Mouse (Mus musculus): ENCODE measurements at regions not wholly inside any gene's neighbourhood (a gene's known extent, or its start where the extent isn't known, plus 50 kb on each side); places are given as distances from the start of the nearest gene placed in this dataset.

GRCm38 (mm10) chr5:43339671-43340070 lies 106.7 kb downstream of the Cpeb2 start:
- no peaks in the 10 kb centered on the region for H3K9me3 ChIP-seq
- H3K27me3 ChIP-seq (replicated peaks; ENCODE audit: low read depth, poor library complexity, severe bottlenecking) = no peaks in the 10 kb centered on the region
- no peaks in the 10 kb centered on the region for H3K4me1 ChIP-seq
- no peak overlapping the region for H3K4me3 ChIP-seq
- 73% methylated on average over 7 of the region's 7 CpGs for WGBS
- DNase-seq (ENCODE audit: low spot score) = no peak
- no peak overlapping the region for H3K27ac ChIP-seq (replicated peaks)
- no peaks in the 10 kb centered on the region for H3K36me3 ChIP-seq (replicated peaks)

- Histone ChIP-seq H3K4me3 (no peak overlapping the region), H3K36me3 (replicated peaks) (no peaks in the 10 kb centered on the region), H3K4me1 (no peaks in the 10 kb centered on the region), H3K9me3 (no peaks in the 10 kb centered on the region), H3K27ac (replicated peaks) (no peak overlapping the region), H3K27me3 (replicated peaks; ENCODE audit: low read depth, poor library complexity, severe bottlenecking) (no peaks in the 10 kb centered on the region)
- 87% methylated on average over 2 of the region's 2 CpGs for WGBS
- DNase-seq (ENCODE audit: low spot score) = no peak
Observed at GRCm38 (mm10) chr5:43341475-43341874, 108.5 kb downstream of the Cpeb2 start.

- no peak overlapping the region for H3K27ac ChIP-seq (replicated peaks)
- H3K9me3 ChIP-seq = no peaks in the 10 kb centered on the region
- H3K27me3 ChIP-seq (replicated peaks; ENCODE audit: low read depth, poor library complexity, severe bottlenecking) = no peaks in the 10 kb centered on the region
- H3K36me3 ChIP-seq (replicated peaks) = no peaks in the 10 kb centered on the region
- WGBS = 84% methylated on average over 1 of the region's 1 CpGs
- H3K4me1 ChIP-seq = no peaks in the 10 kb centered on the region
- no peak overlapping the region for H3K4me3 ChIP-seq
- no peak for DNase-seq (ENCODE audit: low spot score)
Observed at GRCm38 (mm10) chr5:43344441-43344840, 111.5 kb downstream of the Cpeb2 start.

- Histone ChIP-seq H3K4me3 (no peak overlapping the region), H3K27me3 (replicated peaks; ENCODE audit: low read depth, poor library complexity, severe bottlenecking) (no peaks in the 10 kb centered on the region), H3K27ac (replicated peaks) (no peak overlapping the region), H3K4me1 (peaks cover 15% of the 10 kb centered on the region), H3K9me3 (0 out of 2 replicates have a peak, but pooled peaks cover 2% of the 10 kb centered on the region), H3K36me3 (replicated peaks) (no peaks in the 10 kb centered on the region)
- no peak for DNase-seq (ENCODE audit: low spot score)
- WGBS = 78% methylated on average over 2 of the region's 2 CpGs
Observed at GRCm38 (mm10) chr5:43350987-43351386, 118.0 kb downstream of the Cpeb2 start.

- Histone ChIP-seq H3K4me1 (peaks cover 15% of the 10 kb centered on the region), H3K27ac (replicated peaks) (no peak overlapping the region), H3K4me3 (no peak overlapping the region), H3K36me3 (replicated peaks) (no peaks in the 10 kb centered on the region), H3K27me3 (replicated peaks; ENCODE audit: low read depth, poor library complexity, severe bottlenecking) (no peaks in the 10 kb centered on the region), H3K9me3 (0 out of 2 replicates have a peak, but pooled peaks cover 2% of the 10 kb centered on the region)
- WGBS = 83% methylated on average over 23 of the region's 23 CpGs
- DNase-seq (ENCODE audit: low spot score) = no peak
Observed at GRCm38 (mm10) chr5:43353021-43353990, 120.3 kb downstream of the Cpeb2 start.

GRCm38 (mm10) chr5:43354351-43354942 lies 121.5 kb downstream of the Cpeb2 start:
- H3K36me3 ChIP-seq (replicated peaks) = no peaks in the 10 kb centered on the region
- peak; percentile 12 for DNase-seq (ENCODE audit: low spot score)
- peak overlapping the region; percentile 86 for H3K27ac ChIP-seq (replicated peaks)
- H3K4me1 ChIP-seq = peaks cover 15% of the 10 kb centered on the region
- H3K9me3 ChIP-seq = 0 out of 2 replicates have a peak, but pooled peaks cover 2% of the 10 kb centered on the region
- WGBS = 45% methylated on average over 14 of the region's 14 CpGs
- H3K27me3 ChIP-seq (replicated peaks; ENCODE audit: low read depth, poor library complexity, severe bottlenecking) = no peaks in the 10 kb centered on the region
- H3K4me3 ChIP-seq = peak overlapping the region; percentile 60

- Histone ChIP-seq H3K27me3 (replicated peaks; ENCODE audit: low read depth, poor library complexity, severe bottlenecking) (no peaks in the 10 kb centered on the region), H3K27ac (replicated peaks) (peak overlapping the region; percentile 86), H3K36me3 (replicated peaks) (no peaks in the 10 kb centered on the region), H3K4me1 (peaks cover 15% of the 10 kb centered on the region), H3K9me3 (no peaks in the 10 kb centered on the region), H3K4me3 (peak overlapping the region; percentile 60)
- peak; percentile 94 for DNase-seq (ENCODE audit: low spot score)
- under 1% methylated on average over 12 of the region's 12 CpGs for WGBS
Observed at GRCm38 (mm10) chr5:43355026-43355580, 122.1 kb downstream of the Cpeb2 start.

GRCm38 (mm10) chr5:43355832-43356231 lies 122.9 kb downstream of the Cpeb2 start:
- no peaks in the 10 kb centered on the region for H3K9me3 ChIP-seq
- H3K4me1 ChIP-seq = peaks cover 15% of the 10 kb centered on the region
- peak; percentile 56 for DNase-seq (ENCODE audit: low spot score)
- H3K4me3 ChIP-seq = no peak overlapping the region
- H3K27ac ChIP-seq (replicated peaks) = peak overlapping the region; percentile 86; the same call in 1 of the 2 replicates
- WGBS = 87% methylated on average over 16 of the region's 16 CpGs
- no peaks in the 10 kb centered on the region for H3K36me3 ChIP-seq (replicated peaks)
- H3K27me3 ChIP-seq (replicated peaks; ENCODE audit: low read depth, poor library complexity, severe bottlenecking) = no peaks in the 10 kb centered on the region

GRCm38 (mm10) chr5:43357100-43357680 lies 124.2 kb downstream of the Cpeb2 start:
- no peak overlapping the region for H3K4me3 ChIP-seq
- no peak overlapping the region for H3K27ac ChIP-seq (replicated peaks)
- H3K27me3 ChIP-seq (replicated peaks; ENCODE audit: low read depth, poor library complexity, severe bottlenecking) = no peaks in the 10 kb centered on the region
- no peaks in the 10 kb centered on the region for H3K36me3 ChIP-seq (replicated peaks)
- peaks cover 15% of the 10 kb centered on the region for H3K4me1 ChIP-seq
- no peak for DNase-seq (ENCODE audit: low spot score)
- no peaks in the 10 kb centered on the region for H3K9me3 ChIP-seq
- WGBS = 88% methylated on average over 5 of the region's 5 CpGs

GRCm38 (mm10) chr5:43357901-43358300 lies 124.9 kb downstream of the Cpeb2 start:
- Histone ChIP-seq H3K4me3 (no peak overlapping the region), H3K27ac (replicated peaks) (no peak overlapping the region), H3K36me3 (replicated peaks) (no peaks in the 10 kb centered on the region), H3K27me3 (replicated peaks; ENCODE audit: low read depth, poor library complexity, severe bottlenecking) (no peaks in the 10 kb centered on the region), H3K4me1 (peaks cover 15% of the 10 kb centered on the region), H3K9me3 (no peaks in the 10 kb centered on the region)
- 92% methylated on average over 5 of the region's 5 CpGs for WGBS
- DNase-seq (ENCODE audit: low spot score) = no peak

- H3K4me3 ChIP-seq = no peak overlapping the region
- H3K36me3 ChIP-seq (replicated peaks) = no peaks in the 10 kb centered on the region
- 78% methylated on average over 7 of the region's 7 CpGs for WGBS
- no peak overlapping the region for H3K27ac ChIP-seq (replicated peaks)
- DNase-seq (ENCODE audit: low spot score) = no peak
- peaks cover 15% of the 10 kb centered on the region for H3K4me1 ChIP-seq
- no peaks in the 10 kb centered on the region for H3K27me3 ChIP-seq (replicated peaks; ENCODE audit: low read depth, poor library complexity, severe bottlenecking)
- no peaks in the 10 kb centered on the region for H3K9me3 ChIP-seq
Observed at GRCm38 (mm10) chr5:43358928-43359765, 126.2 kb downstream of the Cpeb2 start.

GRCm38 (mm10) chr5:43360298-43360697 lies 127.3 kb downstream of the Cpeb2 start:
- no peaks in the 10 kb centered on the region for H3K36me3 ChIP-seq (replicated peaks)
- H3K27ac ChIP-seq (replicated peaks) = no peak overlapping the region
- WGBS = 44% methylated on average over 3 of the region's 3 CpGs
- H3K27me3 ChIP-seq (replicated peaks; ENCODE audit: low read depth, poor library complexity, severe bottlenecking) = no peaks in the 10 kb centered on the region
- DNase-seq (ENCODE audit: low spot score) = peak; percentile 35
- no peaks in the 10 kb centered on the region for H3K9me3 ChIP-seq
- no peak overlapping the region for H3K4me3 ChIP-seq
- H3K4me1 ChIP-seq = peaks cover 5% of the 10 kb centered on the region

Data from embryonic facial prominence, embryonic 10.5 days (tissue).